Mouse (Mus musculus): ENCODE measurements around the gene Kcnmb2. TPM values are rescaled to one million over a fixed set of nuclear protein-coding genes. Genes with fewer than 3 reads are reported as not detected.
A peak's percentile ranks its signal among the peaks of the same experiment; 100 is the strongest.

Gene Kcnmb2
- polyA plus RNA-seq, 1 experiment from 2014 or later: 6.8 TPM

GRCm38 (mm10) chr3:31911690-31912089 is 9.4 kb downstream of the Kcnmb2 start:
- ATAC-seq (ENCODE audit: low FRiP score): no peak
- H3K27me3 ChIP-seq (ENCODE audit: control insufficient read depth, insufficient read depth, low read length): no peaks in the 10 kb centered on the region
- H3K4me1 ChIP-seq (replicated peaks; ENCODE audit: control insufficient read depth, insufficient read depth, low read length): no peaks in the 10 kb centered on the region
- no peak overlapping the region for H3K9ac ChIP-seq (ENCODE audit: low read depth, low read length)
- H3K4me3 ChIP-seq (ENCODE audit: low read depth, low read length): no peak overlapping the region
- H3K27ac ChIP-seq (ENCODE audit: low read depth, low read length): no peak overlapping the region
- no peak overlapping the region for H3K4me2 ChIP-seq (replicated peaks; ENCODE audit: low read depth, low read length)
- no peak for DNase-seq (ENCODE audit: low spot score)
- 60% methylated on average over 3 of the region's 3 CpGs for WGBS
- H3K9me3 ChIP-seq (ENCODE audit: control insufficient read depth, low read length): no peaks in the 10 kb centered on the region
- no peaks in the 10 kb centered on the region for H3K36me3 ChIP-seq (ENCODE audit: control insufficient read depth, insufficient read depth, low read length)

- no peaks in the 10 kb centered on the region for H3K9me3 ChIP-seq (ENCODE audit: control insufficient read depth, low read length)
- ATAC-seq (ENCODE audit: low FRiP score): no peak
- 98% methylated on average over 1 of the region's 1 CpGs for WGBS
Observed at GRCm38 (mm10) chr3:31928544-31928943, 26.2 kb downstream of the Kcnmb2 start.

GRCm38 (mm10) chr3:31934704-31935103 is 32.4 kb downstream of the Kcnmb2 start:
- no peak overlapping the region for H3K27ac ChIP-seq (ENCODE audit: low read depth, low read length)
- H3K9me3 ChIP-seq (ENCODE audit: control insufficient read depth, low read length): no peaks in the 10 kb centered on the region
- DNase-seq (ENCODE audit: low spot score) (no peak), ATAC-seq (ENCODE audit: low FRiP score) (no peak)
- H3K27me3 ChIP-seq (ENCODE audit: control insufficient read depth, insufficient read depth, low read length): no peaks in the 10 kb centered on the region
- H3K4me2 ChIP-seq (replicated peaks; ENCODE audit: low read depth, low read length): no peak overlapping the region
- no peak overlapping the region for H3K9ac ChIP-seq (ENCODE audit: low read depth, low read length)
- 74% methylated on average over 1 of the region's 1 CpGs for WGBS
- H3K4me3 ChIP-seq (ENCODE audit: low read depth, low read length): no peak overlapping the region
- no peaks in the 10 kb centered on the region for H3K36me3 ChIP-seq (ENCODE audit: control insufficient read depth, insufficient read depth, low read length)
- H3K4me1 ChIP-seq (replicated peaks; ENCODE audit: control insufficient read depth, insufficient read depth, low read length): no peaks in the 10 kb centered on the region

More at GRCm38 (mm10) chr3:31928544-31928943, 26.2 kb downstream of the Kcnmb2 start:
- DNase-seq (ENCODE audit: low spot score): no peak
- no peaks in the 10 kb centered on the region for H3K36me3 ChIP-seq (ENCODE audit: control insufficient read depth, insufficient read depth, low read length)
- no peak overlapping the region for H3K4me3 ChIP-seq (ENCODE audit: low read depth, low read length)
- H3K4me2 ChIP-seq (replicated peaks; ENCODE audit: low read depth, low read length): no peak overlapping the region
- no peak overlapping the region for H3K9ac ChIP-seq (ENCODE audit: low read depth, low read length)
- no peak overlapping the region for H3K27ac ChIP-seq (ENCODE audit: low read depth, low read length)
- no peaks in the 10 kb centered on the region for H3K27me3 ChIP-seq (ENCODE audit: control insufficient read depth, insufficient read depth, low read length)
- no peaks in the 10 kb centered on the region for H3K4me1 ChIP-seq (replicated peaks; ENCODE audit: control insufficient read depth, insufficient read depth, low read length)

GRCm38 (mm10) chr3:31941478-31941877 is 39.2 kb downstream of the Kcnmb2 start:
- Histone ChIP-seq H3K4me1 (replicated peaks; ENCODE audit: control insufficient read depth, insufficient read depth, low read length) (no peaks in the 10 kb centered on the region), H3K9ac (ENCODE audit: low read depth, low read length) (no peak overlapping the region), H3K27ac (ENCODE audit: low read depth, low read length) (no peak overlapping the region), H3K4me3 (ENCODE audit: low read depth, low read length) (no peak overlapping the region), H3K36me3 (ENCODE audit: control insufficient read depth, insufficient read depth, low read length) (no peaks in the 10 kb centered on the region), H3K27me3 (ENCODE audit: control insufficient read depth, insufficient read depth, low read length) (no peaks in the 10 kb centered on the region), H3K4me2 (replicated peaks; ENCODE audit: low read depth, low read length) (no peak overlapping the region), H3K9me3 (ENCODE audit: control insufficient read depth, low read length) (no peaks in the 10 kb centered on the region)
- 32% methylated on average over 6 of the region's 6 CpGs for WGBS
- DNase-seq (ENCODE audit: low spot score) (peak; percentile 63), ATAC-seq (ENCODE audit: low FRiP score) (no peak)

- H3K27ac ChIP-seq (ENCODE audit: low read depth, low read length): no peak overlapping the region
- no peaks in the 10 kb centered on the region for H3K4me1 ChIP-seq (replicated peaks; ENCODE audit: control insufficient read depth, insufficient read depth, low read length)
- 67% methylated on average over 3 of the region's 3 CpGs for WGBS
- no peaks in the 10 kb centered on the region for H3K27me3 ChIP-seq (ENCODE audit: control insufficient read depth, insufficient read depth, low read length)
- no peaks in the 10 kb centered on the region for H3K36me3 ChIP-seq (ENCODE audit: control insufficient read depth, insufficient read depth, low read length)
- no peak overlapping the region for H3K9ac ChIP-seq (ENCODE audit: low read depth, low read length)
- no peaks in the 10 kb centered on the region for H3K9me3 ChIP-seq (ENCODE audit: control insufficient read depth, low read length)
- DNase-seq (ENCODE audit: low spot score) (no peak), ATAC-seq (ENCODE audit: low FRiP score) (0 out of 2 replicates have a peak, but pooled peaks have one; percentile 7)
- no peak overlapping the region for H3K4me3 ChIP-seq (ENCODE audit: low read depth, low read length)
- no peak overlapping the region for H3K4me2 ChIP-seq (replicated peaks; ENCODE audit: low read depth, low read length)
Observed at GRCm38 (mm10) chr3:31954213-31954612, 51.9 kb downstream of the Kcnmb2 start.

GRCm38 (mm10) chr3:31955004-31955403 is 52.7 kb downstream of the Kcnmb2 start:
- H3K9me3 ChIP-seq (ENCODE audit: control insufficient read depth, low read length): no peaks in the 10 kb centered on the region
- no peaks in the 10 kb centered on the region for H3K27me3 ChIP-seq (ENCODE audit: control insufficient read depth, insufficient read depth, low read length)
- WGBS: 86% methylated on average over 2 of the region's 2 CpGs
- no peak overlapping the region for H3K4me2 ChIP-seq (replicated peaks; ENCODE audit: low read depth, low read length)
- no peak overlapping the region for H3K9ac ChIP-seq (ENCODE audit: low read depth, low read length)
- H3K27ac ChIP-seq (ENCODE audit: low read depth, low read length): no peak overlapping the region
- H3K4me3 ChIP-seq (ENCODE audit: low read depth, low read length): no peak overlapping the region
- DNase-seq (ENCODE audit: low spot score): no peak
- ATAC-seq (ENCODE audit: low FRiP score): no peak
- no peaks in the 10 kb centered on the region for H3K4me1 ChIP-seq (replicated peaks; ENCODE audit: control insufficient read depth, insufficient read depth, low read length)
- H3K36me3 ChIP-seq (ENCODE audit: control insufficient read depth, insufficient read depth, low read length): no peaks in the 10 kb centered on the region

- Histone ChIP-seq H3K4me1 (replicated peaks; ENCODE audit: control insufficient read depth, insufficient read depth, low read length) (no peaks in the 10 kb centered on the region), H3K27me3 (ENCODE audit: control insufficient read depth, insufficient read depth, low read length) (no peaks in the 10 kb centered on the region), H3K27ac (ENCODE audit: low read depth, low read length) (no peak overlapping the region), H3K9me3 (ENCODE audit: control insufficient read depth, low read length) (no peaks in the 10 kb centered on the region), H3K4me3 (ENCODE audit: low read depth, low read length) (no peak overlapping the region), H3K9ac (ENCODE audit: low read depth, low read length) (no peak overlapping the region), H3K36me3 (ENCODE audit: control insufficient read depth, insufficient read depth, low read length) (no peaks in the 10 kb centered on the region), H3K4me2 (replicated peaks; ENCODE audit: low read depth, low read length) (no peak overlapping the region)
- DNase-seq (ENCODE audit: low spot score) (no peak), ATAC-seq (ENCODE audit: low FRiP score) (no peak)
- 79% methylated on average over 5 of the region's 5 CpGs for WGBS
Observed at GRCm38 (mm10) chr3:31959821-31960220, 57.5 kb downstream of the Kcnmb2 start.

- no peaks in the 10 kb centered on the region for H3K4me1 ChIP-seq (replicated peaks; ENCODE audit: control insufficient read depth, insufficient read depth, low read length)
- H3K4me3 ChIP-seq (ENCODE audit: low read depth, low read length): no peak overlapping the region
- no peak overlapping the region for H3K9ac ChIP-seq (ENCODE audit: low read depth, low read length)
- WGBS: 63% methylated on average over 3 of the region's 3 CpGs
- ATAC-seq (ENCODE audit: low FRiP score): peak; percentile 49
- no peaks in the 10 kb centered on the region for H3K36me3 ChIP-seq (ENCODE audit: control insufficient read depth, insufficient read depth, low read length)
- H3K27ac ChIP-seq (ENCODE audit: low read depth, low read length): no peak overlapping the region
- no peak for DNase-seq (ENCODE audit: low spot score)
- no peaks in the 10 kb centered on the region for H3K9me3 ChIP-seq (ENCODE audit: control insufficient read depth, low read length)
- no peaks in the 10 kb centered on the region for H3K27me3 ChIP-seq (ENCODE audit: control insufficient read depth, insufficient read depth, low read length)
- H3K4me2 ChIP-seq (replicated peaks; ENCODE audit: low read depth, low read length): no peak overlapping the region
Observed at GRCm38 (mm10) chr3:31961175-31961574, 58.9 kb downstream of the Kcnmb2 start.

- DNase-seq (ENCODE audit: low spot score) (no peak), ATAC-seq (ENCODE audit: low FRiP score) (no peak)
- Histone ChIP-seq H3K27me3 (ENCODE audit: control insufficient read depth, insufficient read depth, low read length) (no peaks in the 10 kb centered on the region), H3K4me1 (replicated peaks; ENCODE audit: control insufficient read depth, insufficient read depth, low read length) (no peaks in the 10 kb centered on the region), H3K27ac (ENCODE audit: low read depth, low read length) (no peak overlapping the region), H3K4me3 (ENCODE audit: low read depth, low read length) (no peak overlapping the region), H3K9ac (ENCODE audit: low read depth, low read length) (no peak overlapping the region), H3K4me2 (replicated peaks; ENCODE audit: low read depth, low read length) (no peak overlapping the region), H3K9me3 (ENCODE audit: control insufficient read depth, low read length) (no peaks in the 10 kb centered on the region), H3K36me3 (ENCODE audit: control insufficient read depth, insufficient read depth, low read length) (no peaks in the 10 kb centered on the region)
- 90% methylated on average over 3 of the region's 3 CpGs for WGBS
Observed at GRCm38 (mm10) chr3:31963076-31963475, 60.8 kb downstream of the Kcnmb2 start.

All from hindbrain, embryonic 11.5 days (tissue).